Mouse (Mus musculus): ENCODE data around the gene Ntn1. TPM values are rescaled to one million over a fixed set of nuclear protein-coding genes. Genes with fewer than 3 reads are reported as not detected.

Ntn1 gene
- polyA plus RNA-seq, 1 experiment from 2014 or later: 22.3 TPM

GRCm38 (mm10) chr11:68177415-68177814 lies 223.2 kb downstream of the Ntn1 start:
- no peak overlapping the region for H3K4me2 ChIP-seq
- no peaks in the 10 kb centered on the region for H3K27me3 ChIP-seq
- no peaks in the 10 kb centered on the region for H3K36me3 ChIP-seq
- H3K4me3 ChIP-seq: no peak overlapping the region
- no peaks in the 10 kb centered on the region for H3K9me3 ChIP-seq
- ATAC-seq (ENCODE audit: low FRiP score): no peak
- peaks cover 5% of the 10 kb centered on the region for H3K4me1 ChIP-seq (replicated peaks)
- H3K27ac ChIP-seq: no peak overlapping the region
- no peak overlapping the region for H3K9ac ChIP-seq
- 79% methylated on average over 7 of the region's 7 CpGs for WGBS

GRCm38 (mm10) chr11:68176550-68176949 lies 224.1 kb downstream of the Ntn1 start:
- H3K27me3 ChIP-seq: no peaks in the 10 kb centered on the region
- WGBS: 86% methylated on average over 4 of the region's 4 CpGs
- no peak overlapping the region for H3K9ac ChIP-seq
- no peak for ATAC-seq (ENCODE audit: low FRiP score)
- H3K36me3 ChIP-seq: no peaks in the 10 kb centered on the region
- no peak overlapping the region for H3K27ac ChIP-seq
- peaks cover 5% of the 10 kb centered on the region for H3K4me1 ChIP-seq (replicated peaks)
- H3K4me3 ChIP-seq: no peak overlapping the region
- H3K4me2 ChIP-seq: no peak overlapping the region
- no peaks in the 10 kb centered on the region for H3K9me3 ChIP-seq

DNA sequence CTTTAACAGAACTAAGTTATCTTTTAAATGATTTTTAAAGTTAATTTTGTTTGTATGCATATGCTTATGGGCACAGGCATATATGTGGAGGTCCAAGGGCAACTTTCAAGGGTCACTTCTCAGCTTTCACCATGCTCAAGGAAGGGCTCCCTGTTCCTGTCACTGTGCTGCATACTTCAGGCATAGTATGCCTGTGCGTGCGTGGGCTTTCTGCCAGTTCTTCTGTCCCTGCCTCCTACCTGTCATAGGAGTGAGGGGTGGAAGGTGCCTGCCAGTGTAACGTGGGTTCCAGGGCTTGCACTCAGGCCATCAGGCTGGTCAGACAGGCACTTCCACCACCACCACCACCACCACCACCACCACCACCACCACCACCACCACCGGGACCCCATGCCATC lies 228.0 kb downstream of the Ntn1 start:
- Histone ChIP-seq H3K4me1 (replicated peaks) (peaks cover 3% of the 10 kb centered on the region), H3K9ac (no peak overlapping the region), H3K9me3 (no peaks in the 10 kb centered on the region), H3K27me3 (no peaks in the 10 kb centered on the region), H3K4me3 (no peak overlapping the region), H3K36me3 (peaks cover 3% of the 10 kb centered on the region; the same call in 1 of the 2 replicates), H3K4me2 (no peak overlapping the region), H3K27ac (no peak overlapping the region)
- ATAC-seq (ENCODE audit: low FRiP score): no peak
- WGBS: 71% methylated on average over 4 of the region's 4 CpGs

DNA sequence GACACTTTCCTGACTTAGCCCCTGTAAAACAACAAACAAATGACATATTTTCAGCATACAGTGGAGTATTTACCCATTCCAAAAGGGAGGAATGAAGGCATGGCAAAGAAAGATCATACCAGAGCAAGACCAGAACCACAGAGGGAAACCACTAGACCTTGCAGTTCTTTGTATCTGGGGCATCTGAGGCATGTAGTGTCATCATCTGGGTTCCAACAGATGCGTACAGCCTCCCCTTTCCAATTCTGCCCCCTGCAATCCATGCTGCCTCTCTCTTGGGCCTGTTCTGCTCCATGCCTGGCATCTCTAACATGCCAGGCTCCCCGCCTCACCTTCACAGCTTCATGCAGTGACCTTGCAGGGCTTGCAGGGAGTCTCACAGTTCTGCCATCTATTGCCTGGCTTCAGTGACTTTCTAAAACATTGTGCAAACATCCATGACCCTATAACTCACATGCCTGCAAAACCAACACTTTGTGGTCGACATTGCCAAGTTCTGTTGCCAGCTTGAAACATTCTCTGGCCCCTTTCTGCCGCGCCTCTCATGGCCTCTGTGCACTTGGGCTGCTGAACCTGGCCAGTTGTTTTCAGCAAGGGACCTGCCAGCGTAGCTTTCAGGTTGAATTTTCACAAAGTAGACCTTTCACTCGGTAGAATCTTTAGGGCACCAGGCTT lies 228.5 kb downstream of the Ntn1 start:
- H3K4me2 ChIP-seq: no peak overlapping the region
- peaks cover 3% of the 10 kb centered on the region; the same call in 1 of the 2 replicates for H3K36me3 ChIP-seq
- no peak overlapping the region for H3K9ac ChIP-seq
- H3K27ac ChIP-seq: no peak overlapping the region
- H3K27me3 ChIP-seq: no peaks in the 10 kb centered on the region
- 84% methylated on average over 7 of the region's 7 CpGs for WGBS
- no peak for ATAC-seq (ENCODE audit: low FRiP score)
- H3K4me1 ChIP-seq (replicated peaks): no peaks in the 10 kb centered on the region
- H3K4me3 ChIP-seq: no peak overlapping the region
- no peaks in the 10 kb centered on the region for H3K9me3 ChIP-seq

DNA sequence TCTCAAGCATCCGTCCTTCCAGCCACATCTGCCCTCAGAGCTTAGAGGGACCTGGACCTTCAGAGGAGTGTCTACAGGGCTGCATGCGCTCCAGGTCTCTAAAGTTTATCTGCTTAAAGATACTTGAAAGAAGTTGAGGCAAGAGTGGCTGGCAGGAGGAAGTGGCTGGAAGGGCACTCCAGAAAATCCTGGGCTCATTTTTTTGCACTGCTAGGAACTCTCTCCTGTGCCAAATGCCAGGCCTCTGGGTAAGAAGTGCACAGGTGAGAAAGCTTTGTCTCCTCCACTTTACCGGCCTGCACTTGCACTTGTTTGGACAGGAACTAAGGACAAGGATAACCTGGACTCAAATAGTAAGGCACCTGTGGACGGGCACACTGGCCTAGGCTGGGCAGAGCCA lies 232.2 kb downstream of the Ntn1 start:
- Histone ChIP-seq H3K9ac (no peak overlapping the region), H3K4me3 (no peak overlapping the region), H3K4me1 (replicated peaks) (peaks cover 6% of the 10 kb centered on the region; the same call in 1 of the 2 replicates), H3K9me3 (no peaks in the 10 kb centered on the region), H3K27me3 (no peaks in the 10 kb centered on the region), H3K4me2 (no peak overlapping the region), H3K27ac (no peak overlapping the region), H3K36me3 (peaks cover 3% of the 10 kb centered on the region; the same call in 1 of the 2 replicates)
- ATAC-seq (ENCODE audit: low FRiP score): no peak
- WGBS: 86% methylated on average over 4 of the region's 4 CpGs

- Histone ChIP-seq H3K27ac (no peak overlapping the region), H3K36me3 (no peaks in the 10 kb centered on the region), H3K27me3 (no peaks in the 10 kb centered on the region), H3K4me2 (no peak overlapping the region), H3K4me3 (no peak overlapping the region), H3K4me1 (replicated peaks) (peaks cover 13% of the 10 kb centered on the region), H3K9ac (no peak overlapping the region), H3K9me3 (no peaks in the 10 kb centered on the region)
- 85% methylated on average over 5 of the region's 5 CpGs for WGBS
- ATAC-seq (ENCODE audit: low FRiP score): no peak
These were observed 236.2 kb downstream of the Ntn1 start for GRCm38 (mm10) chr11:68164408-68164807.

DNA sequence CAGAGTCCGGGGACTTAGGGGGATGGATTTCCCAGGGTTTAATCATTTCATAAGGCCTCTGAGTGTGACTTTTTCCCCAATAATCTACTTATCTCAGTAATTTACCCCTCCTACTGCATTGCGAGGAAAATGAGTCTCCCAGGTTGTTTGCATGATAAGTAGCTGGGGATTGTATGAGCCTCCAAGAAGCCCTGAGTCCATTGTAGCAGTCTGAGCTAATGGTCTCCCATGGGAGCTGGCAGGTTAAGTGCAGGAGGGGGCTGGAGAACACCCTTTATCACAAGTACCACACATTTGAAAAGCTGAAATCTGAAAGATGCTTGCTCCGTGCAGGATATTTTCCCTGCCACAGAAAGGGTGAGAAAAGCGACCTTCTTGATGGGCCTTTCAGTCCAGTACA lies 240.8 kb downstream of the Ntn1 start:
- no peaks in the 10 kb centered on the region for H3K27me3 ChIP-seq
- peaks cover 13% of the 10 kb centered on the region for H3K4me1 ChIP-seq (replicated peaks)
- H3K36me3 ChIP-seq: no peaks in the 10 kb centered on the region
- WGBS: 52% methylated on average over 4 of the region's 4 CpGs
- H3K9me3 ChIP-seq: no peaks in the 10 kb centered on the region
- H3K4me3 ChIP-seq: no peak overlapping the region
- H3K4me2 ChIP-seq: no peak overlapping the region
- ATAC-seq (ENCODE audit: low FRiP score): no peak
- H3K9ac ChIP-seq: no peak overlapping the region
- H3K27ac ChIP-seq: peak overlapping the region; percentile 55; the same call in 1 of the 2 replicates

Small RNA genes within 50 kb of the gene (microRNA-seq; reads per million reads assigned to microRNA genes)
- gene Mir6406: not detected

Other genes with a start within 250 kb of the Ntn1 start
- gene Pik3r5, start 31.3 kb upstream of the Ntn1 start, polyA plus RNA-seq (2015; fragmentation: Nextera tagmentation; extraction: Ambion mirVana): 0.62 and 0.97 TPM in 2 replicates
- 1.6 and 2.7 TPM in 2 replicates for gene Pik3r6, start 102.2 kb upstream of the Ntn1 start, polyA plus RNA-seq (2015; fragmentation: Nextera tagmentation; extraction: Ambion mirVana)
- not detected in 2 replicates for gene Mfsd6l, start 155.4 kb upstream of the Ntn1 start, polyA plus RNA-seq (2015; fragmentation: Nextera tagmentation; extraction: Ambion mirVana)
- gene Ccdc42, start 186.2 kb upstream of the Ntn1 start, polyA plus RNA-seq (2015; fragmentation: Nextera tagmentation; extraction: Ambion mirVana): 0.27 TPM in 2 replicates

All from hindbrain, embryonic 13.5 days (tissue).